Mouse (Mus musculus) heart, embryonic 16.5 days (tissue): ENCODE measurements around the gene Tbc1d22a. TPM values are rescaled to one million over a fixed set of nuclear protein-coding genes. Genes with fewer than 3 reads are reported as not detected.

Source experiments
- ATAC-seq: fragments of 200-750 bp; cut with Nextera tagmentation; replicated peaks from 2 replicates; pipeline ENCODE4 v1.8.0; 2017; ENCODE audit warnings: moderate number of reproducible peaks; ENCODE audit not compliant: insufficient read depth, low FRiP score; ENCODE audit errors: extremely low read depth
- H3K27ac ChIP-seq: fragments of 300-500 bp; sonication (generic); 2 replicates; pipeline ENCODE4 v1.5.1; 2014; ENCODE audit warnings: mild to moderate bottlenecking, low read length, control low read depth, moderate library complexity
- H3K27me3 ChIP-seq: fragments of 300-500 bp; sonication (generic); 2 replicates; pipeline ENCODE4 v1.6.1; 2014; ENCODE audit warnings: low read length, mixed read lengths; ENCODE audit not compliant: control insufficient read depth, insufficient read depth
- H3K36me3 ChIP-seq: fragments of 300-500 bp; sonication (generic); 2 replicates; pipeline ENCODE4 v1.6.1; 2014; ENCODE audit not compliant: control insufficient read depth, insufficient read depth
- H3K4me1 ChIP-seq: fragments of 300-500 bp; sonication (generic); 2 replicates; pipeline ENCODE4 v1.6.1; 2014; ENCODE audit warnings: low read length, mixed read lengths; ENCODE audit not compliant: control insufficient read depth, insufficient read depth
- H3K4me2 ChIP-seq: fragments of 300-500 bp; sonication (generic); 2 replicates; pipeline ENCODE4 v1.6.1; 2014; ENCODE audit warnings: low read depth, mild to moderate bottlenecking, control low read depth, low read length
- H3K4me3 ChIP-seq: fragments of 300-500 bp; sonication (generic); 2 replicates; pipeline ENCODE4 v1.5.1; 2014; ENCODE audit warnings: mild to moderate bottlenecking, control low read depth, low read length
- H3K9ac ChIP-seq: fragments of 300-500 bp; sonication (generic); 2 replicates; pipeline ENCODE4 v1.6.1; 2014; ENCODE audit warnings: low read length, control low read depth
- H3K9me3 ChIP-seq: fragments of 300-500 bp; sonication (generic); replicated peaks from 2 replicates; pipeline ENCODE4 v1.6.1; 2016; ENCODE audit warnings: low read length; ENCODE audit not compliant: control insufficient read depth
- WGBS: fragments of 180-500 bp; shearing (Covaris S2); extraction: QIAGEN DNeasy Blood & Tissue Kit; methylation state at CpG from one replicate; pipeline ENCODE4 v1.1.7; 2014; 5-methylcytosine and 5-hydroxymethylcytosine counted together
- polyA plus RNA-seq: library from polyadenylated mRNA; unstranded; fragments of >200 nt; fragmentation: Nextera tagmentation; extraction: Ambion mirVana; gene quantifications from 2 replicates; pipeline ENCODE4 v1.2.1, GENCODE M21; 2015

Tbc1d22a gene
- polyA plus RNA-seq, 1 experiment from 2014 or later, result 11.5 TPM

- H3K4me3 ChIP-seq, result no peak overlapping the region
- H3K36me3 ChIP-seq, result no peaks in the 10 kb centered on the region
- H3K9ac ChIP-seq, result no peak overlapping the region
- no peak overlapping the region for H3K4me2 ChIP-seq
- no peaks in the 10 kb centered on the region for H3K27me3 ChIP-seq
- 80% methylated on average over 4 of the region's 4 CpGs for WGBS
- H3K4me1 ChIP-seq, result no peaks in the 10 kb centered on the region
- H3K27ac ChIP-seq, result no peak overlapping the region
- ATAC-seq, result no peak
- H3K9me3 ChIP-seq, result no peaks in the 10 kb centered on the region
These were observed 281.9 kb downstream of the Tbc1d22a start for GRCm38 (mm10) chr15:86496209-86496608.

- 85% methylated on average over 7 of the region's 7 CpGs for WGBS
- no peak overlapping the region for H3K4me3 ChIP-seq
- H3K27ac ChIP-seq, result no peak overlapping the region
- no peak overlapping the region for H3K4me2 ChIP-seq
- no peaks in the 10 kb centered on the region for H3K36me3 ChIP-seq
- no peak for ATAC-seq
- no peaks in the 10 kb centered on the region for H3K4me1 ChIP-seq
- no peaks in the 10 kb centered on the region for H3K9me3 ChIP-seq
- H3K9ac ChIP-seq, result no peak overlapping the region
- H3K27me3 ChIP-seq, result no peaks in the 10 kb centered on the region
These were observed 282.4 kb downstream of the Tbc1d22a start for GRCm38 (mm10) chr15:86496646-86497045.

- no peak overlapping the region for H3K4me3 ChIP-seq
These were observed 286.3 kb downstream of the Tbc1d22a start for GRCm38 (mm10) chr15:86500536-86500935.

GRCm38 (mm10) chr15:86503413-86503812 lies 289.2 kb downstream of the Tbc1d22a start:
- Histone ChIP-seq H3K36me3 (no peaks in the 10 kb centered on the region), H3K27ac (no peak overlapping the region), H3K9ac (no peak overlapping the region), H3K4me1 (no peaks in the 10 kb centered on the region), H3K9me3 (no peaks in the 10 kb centered on the region), H3K27me3 (no peaks in the 10 kb centered on the region), H3K4me3 (no peak overlapping the region), H3K4me2 (no peak overlapping the region)
- WGBS, result 72% methylated on average over 10 of the region's 10 CpGs
- no peak for ATAC-seq

More at GRCm38 (mm10) chr15:86500536-86500935, 286.3 kb downstream of the Tbc1d22a start:
- no peak for ATAC-seq
- H3K9me3 ChIP-seq, result no peaks in the 10 kb centered on the region
- no peaks in the 10 kb centered on the region for H3K4me1 ChIP-seq
- H3K27me3 ChIP-seq, result no peaks in the 10 kb centered on the region
- H3K36me3 ChIP-seq, result no peaks in the 10 kb centered on the region
- no peak overlapping the region for H3K27ac ChIP-seq
- no peak overlapping the region for H3K4me2 ChIP-seq
- H3K9ac ChIP-seq, result no peak overlapping the region

- ATAC-seq, result no peak
These were observed 292.4 kb downstream of the Tbc1d22a start for GRCm38 (mm10) chr15:86506666-86507065.

GRCm38 (mm10) chr15:86507546-86507945 lies 293.3 kb downstream of the Tbc1d22a start:
- Histone ChIP-seq H3K9me3 (no peaks in the 10 kb centered on the region), H3K9ac (no peak overlapping the region), H3K4me1 (no peaks in the 10 kb centered on the region), H3K4me2 (no peak overlapping the region), H3K36me3 (no peaks in the 10 kb centered on the region), H3K4me3 (no peak overlapping the region), H3K27me3 (no peaks in the 10 kb centered on the region), H3K27ac (no peak overlapping the region)
- WGBS, result 88% methylated on average over 8 of the region's 8 CpGs
- ATAC-seq, result no peak

More at GRCm38 (mm10) chr15:86506666-86507065, 292.4 kb downstream of the Tbc1d22a start:
- no peak overlapping the region for H3K4me3 ChIP-seq
- no peaks in the 10 kb centered on the region for H3K9me3 ChIP-seq
- H3K27me3 ChIP-seq, result no peaks in the 10 kb centered on the region
- WGBS, result 60% methylated on average over 4 of the region's 4 CpGs
- H3K27ac ChIP-seq, result no peak overlapping the region
- H3K4me1 ChIP-seq, result no peaks in the 10 kb centered on the region
- no peak overlapping the region for H3K4me2 ChIP-seq
- H3K9ac ChIP-seq, result no peak overlapping the region
- H3K36me3 ChIP-seq, result no peaks in the 10 kb centered on the region

GRCm38 (mm10) chr15:86508406-86509176 lies 294.3 kb downstream of the Tbc1d22a start:
- Histone ChIP-seq H3K36me3 (no peaks in the 10 kb centered on the region), H3K27me3 (no peaks in the 10 kb centered on the region), H3K4me3 (no peak overlapping the region), H3K4me1 (no peaks in the 10 kb centered on the region), H3K4me2 (no peak overlapping the region), H3K27ac (no peak overlapping the region), H3K9ac (no peak overlapping the region), H3K9me3 (no peaks in the 10 kb centered on the region)
- WGBS, result 67% methylated on average over 7 of the region's 7 CpGs
- no peak for ATAC-seq

- Histone ChIP-seq H3K9me3 (no peaks in the 10 kb centered on the region), H3K4me1 (no peaks in the 10 kb centered on the region), H3K9ac (no peak overlapping the region), H3K36me3 (no peaks in the 10 kb centered on the region), H3K27ac (no peak overlapping the region), H3K4me2 (no peak overlapping the region), H3K4me3 (no peak overlapping the region), H3K27me3 (no peaks in the 10 kb centered on the region)
- WGBS, result 79% methylated on average over 6 of the region's 6 CpGs
- ATAC-seq, result no peak
These were observed 295.3 kb downstream of the Tbc1d22a start for GRCm38 (mm10) chr15:86509601-86510000.

GRCm38 (mm10) chr15:86511181-86511580 lies 296.9 kb downstream of the Tbc1d22a start:
- Histone ChIP-seq H3K36me3 (no peaks in the 10 kb centered on the region), H3K9ac (no peak overlapping the region), H3K9me3 (no peaks in the 10 kb centered on the region), H3K4me2 (no peak overlapping the region), H3K4me3 (no peak overlapping the region), H3K27ac (no peak overlapping the region), H3K27me3 (no peaks in the 10 kb centered on the region), H3K4me1 (no peaks in the 10 kb centered on the region)
- WGBS, result 82% methylated on average over 7 of the region's 7 CpGs
- ATAC-seq, result no peak
